Mouse (Mus musculus) forebrain, embryonic 15.5 days (tissue): ENCODE results near the gene Phykpl. TPM values are rescaled to one million over a fixed set of nuclear protein-coding genes. Genes with fewer than 3 reads are reported as not detected.
A peak's percentile ranks its signal among the peaks of the same experiment; 100 is the strongest.
"Not testable (repeated sequence)": the region's sequence is repeated elsewhere in the genome, so short reads cannot be mapped to it uniquely, and the experiment has no call there.

Experiments
- ATAC-seq: fragments of 200-750 bp; cut with Nextera tagmentation; replicated peaks from 2 replicates; pipeline ENCODE4 v1.8.0; 2017; ENCODE audit warnings: mild to moderate bottlenecking, moderate TSS enrichment, moderate library complexity
- H3K27ac ChIP-seq: fragments of 300-500 bp; sonication (generic); replicated peaks from 2 replicates; pipeline ENCODE4 v1.5.1; 2015; ENCODE audit warnings: mild to moderate bottlenecking, inconsistent platforms
- H3K27me3 ChIP-seq: fragments of 300-500 bp; sonication (generic); 2 replicates; pipeline ENCODE4 v1.6.1; 2015; ENCODE audit warnings: inconsistent platforms
- H3K36me3 ChIP-seq: fragments of 300-500 bp; sonication (generic); 2 replicates; pipeline ENCODE4 v1.6.1; 2015; ENCODE audit warnings: mild to moderate bottlenecking, inconsistent platforms
- H3K4me1 ChIP-seq: fragments of 300-500 bp; sonication (generic); 2 replicates; pipeline ENCODE4 v1.6.1; 2015; ENCODE audit warnings: inconsistent platforms
- H3K4me2 ChIP-seq: fragments of 300-500 bp; sonication (generic); replicated peaks from 2 replicates; pipeline ENCODE4 v1.6.1; 2015; ENCODE audit warnings: mild to moderate bottlenecking, inconsistent platforms
- H3K4me3 ChIP-seq: fragments of 300-500 bp; sonication (generic); 2 replicates; pipeline ENCODE4 v1.5.1; 2015; ENCODE audit warnings: mild to moderate bottlenecking, inconsistent platforms
- H3K9ac ChIP-seq: fragments of 300-500 bp; sonication (generic); replicated peaks from 2 replicates; pipeline ENCODE4 v1.6.1; 2015; ENCODE audit warnings: mild to moderate bottlenecking, inconsistent platforms
- H3K9me3 ChIP-seq: fragments of 300-500 bp; sonication (generic); 2 replicates; pipeline ENCODE4 v1.6.1; 2016; ENCODE audit warnings: inconsistent platforms
- WGBS: fragments of 180-500 bp; shearing (Covaris S2); methylation state at CpG from one replicate; pipeline ENCODE4 v1.1.7; 2015; ENCODE audit warnings: mixed read lengths; 5-methylcytosine and 5-hydroxymethylcytosine counted together
- polyA plus RNA-seq: library from polyadenylated mRNA; unstranded; fragments of >200 nt; fragmentation: Nextera tagmentation; extraction: Ambion mirVana; gene quantifications from 2 replicates; pipeline ENCODE4 v1.2.1, GENCODE M21; 2015

Phykpl gene
- polyA plus RNA-seq, 1 experiment from 2014 or later: 12.6 TPM

DNA sequence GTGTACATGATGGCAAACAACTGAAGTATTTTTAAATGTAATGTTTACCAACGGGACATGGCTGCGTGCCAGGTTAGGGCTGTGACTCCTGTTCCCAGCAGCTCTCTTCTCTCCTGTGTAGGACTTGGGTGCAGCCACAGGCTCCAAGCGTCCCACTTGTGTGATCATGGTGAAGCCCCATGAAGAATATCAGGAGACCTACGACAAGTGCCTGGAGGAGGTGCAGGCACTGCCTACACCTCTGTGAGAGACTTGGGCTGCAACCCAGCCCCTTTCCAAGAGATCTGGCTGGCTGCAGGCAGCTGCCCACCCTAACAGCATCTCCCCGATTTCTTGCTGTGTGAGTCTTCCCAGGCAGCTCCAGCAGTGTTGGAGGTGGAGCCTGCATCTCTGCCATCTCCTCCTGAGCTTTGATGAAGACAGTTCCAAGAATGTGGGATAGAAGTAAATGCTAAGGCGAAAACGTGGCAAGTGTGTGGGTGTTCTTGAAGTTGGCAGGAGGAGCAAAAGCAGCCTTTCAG, 38.5 kb downstream of the Phykpl start:
- Histone ChIP-seq H3K4me1 (peaks cover 20% of the 10 kb centered on the region), H3K4me3 (no peak overlapping the region), H3K4me2 (no peak overlapping the region), H3K9me3 (no peaks in the 10 kb centered on the region), H3K36me3 (peaks cover 60% of the 10 kb centered on the region), H3K27me3 (no peaks in the 10 kb centered on the region), H3K9ac (no peak overlapping the region), H3K27ac (no peak overlapping the region)
- ATAC-seq: no peak
- 92% methylated on average over 7 of the region's 7 CpGs for WGBS

DNA sequence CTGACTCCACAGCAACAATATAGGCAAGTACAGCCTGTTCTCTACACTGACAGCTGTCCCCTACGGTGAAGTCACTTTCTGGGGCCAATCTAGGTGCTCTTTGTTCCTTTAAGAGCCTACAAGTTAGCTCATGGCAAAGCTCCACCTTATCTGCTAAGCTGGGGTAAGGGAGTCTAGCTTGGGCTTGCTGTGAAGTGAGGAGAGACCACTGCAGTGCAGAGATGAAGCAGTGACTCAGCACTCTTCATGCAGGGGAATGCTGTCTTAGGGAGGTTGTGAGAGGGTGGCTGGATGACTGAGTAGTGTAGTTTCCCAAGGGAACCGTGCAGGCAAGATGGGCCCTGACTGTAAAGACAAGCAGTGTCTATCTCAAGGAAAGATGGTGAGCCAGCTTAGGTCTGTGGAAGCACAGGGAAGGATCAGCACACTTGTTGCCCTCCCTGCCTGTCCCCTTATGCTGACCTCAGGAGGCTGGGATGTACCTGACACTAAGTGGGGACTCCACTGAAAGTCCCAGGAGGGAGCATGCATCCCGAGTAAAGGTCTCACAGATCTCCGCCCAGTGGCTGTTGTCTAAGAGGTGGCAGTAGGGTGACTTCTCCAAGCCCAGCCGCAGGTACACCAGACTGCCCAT, 40.7 kb downstream of the Phykpl start:
- Histone ChIP-seq H3K36me3 (peaks cover 73% of the 10 kb centered on the region), H3K27ac (no peak overlapping the region), H3K4me3 (no peak overlapping the region), H3K9ac (no peak overlapping the region), H3K9me3 (no peaks in the 10 kb centered on the region), H3K4me2 (no peak overlapping the region), H3K4me1 (peaks cover 12% of the 10 kb centered on the region), H3K27me3 (no peaks in the 10 kb centered on the region)
- 83% methylated on average over 5 of the region's 5 CpGs for WGBS
- ATAC-seq: no peak

DNA sequence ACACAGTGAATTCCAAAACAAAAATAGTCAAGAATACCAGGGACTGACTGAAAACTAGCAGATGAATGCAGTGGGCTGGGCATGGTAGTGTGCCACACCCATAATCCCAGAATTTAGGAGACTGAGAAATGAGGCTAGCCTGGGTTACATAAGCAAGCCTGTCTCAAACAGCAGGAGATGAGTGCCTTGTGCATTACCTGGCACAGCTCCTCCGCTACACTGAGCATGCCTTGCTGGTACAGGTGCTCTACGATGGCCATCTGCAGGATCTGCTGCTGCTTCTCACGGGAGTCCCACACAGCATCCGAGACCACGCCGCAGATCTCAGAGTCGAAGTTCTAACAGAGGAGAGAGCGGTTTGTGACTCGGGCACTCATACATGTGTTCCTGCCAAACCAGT, 42.9 kb downstream of the Phykpl start:
- no peak overlapping the region for H3K27ac ChIP-seq
- H3K4me1 ChIP-seq: no peaks in the 10 kb centered on the region
- 97% methylated on average over 9 of the region's 9 CpGs for WGBS
- no peak overlapping the region for H3K4me3 ChIP-seq
- H3K4me2 ChIP-seq: no peak overlapping the region
- H3K36me3 ChIP-seq: peaks cover 65% of the 10 kb centered on the region
- no peak for ATAC-seq
- no peaks in the 10 kb centered on the region for H3K27me3 ChIP-seq
- H3K9ac ChIP-seq: no peak overlapping the region
- no peaks in the 10 kb centered on the region for H3K9me3 ChIP-seq

DNA sequence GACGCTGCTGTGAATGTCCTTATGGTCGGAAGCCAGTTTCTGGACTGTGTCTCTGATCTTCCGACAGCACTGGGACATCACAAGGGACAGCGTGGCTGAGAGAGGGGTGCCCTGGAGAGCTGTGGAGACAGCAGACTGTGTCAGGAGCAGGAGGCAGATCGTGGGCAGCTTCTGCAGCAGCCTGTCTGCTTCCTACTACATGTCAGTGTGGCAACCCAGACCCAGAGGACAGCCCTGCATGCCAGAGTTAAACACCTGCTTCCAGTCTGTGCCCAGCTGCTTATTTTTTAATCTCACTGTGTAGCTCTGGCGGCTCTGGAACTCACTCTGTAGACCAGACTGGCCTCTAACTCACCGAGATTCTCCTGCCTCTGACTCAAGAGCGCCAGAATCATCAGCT, 43.4 kb downstream of the Phykpl start:
- H3K9me3 ChIP-seq: no peaks in the 10 kb centered on the region
- no peak overlapping the region for H3K4me2 ChIP-seq
- peaks cover 60% of the 10 kb centered on the region for H3K36me3 ChIP-seq
- no peaks in the 10 kb centered on the region for H3K4me1 ChIP-seq
- ATAC-seq: no peak
- H3K9ac ChIP-seq: no peak overlapping the region
- no peak overlapping the region for H3K27ac ChIP-seq
- 94% methylated on average over 8 of the region's 8 CpGs for WGBS
- H3K27me3 ChIP-seq: no peaks in the 10 kb centered on the region
- no peak overlapping the region for H3K4me3 ChIP-seq

DNA sequence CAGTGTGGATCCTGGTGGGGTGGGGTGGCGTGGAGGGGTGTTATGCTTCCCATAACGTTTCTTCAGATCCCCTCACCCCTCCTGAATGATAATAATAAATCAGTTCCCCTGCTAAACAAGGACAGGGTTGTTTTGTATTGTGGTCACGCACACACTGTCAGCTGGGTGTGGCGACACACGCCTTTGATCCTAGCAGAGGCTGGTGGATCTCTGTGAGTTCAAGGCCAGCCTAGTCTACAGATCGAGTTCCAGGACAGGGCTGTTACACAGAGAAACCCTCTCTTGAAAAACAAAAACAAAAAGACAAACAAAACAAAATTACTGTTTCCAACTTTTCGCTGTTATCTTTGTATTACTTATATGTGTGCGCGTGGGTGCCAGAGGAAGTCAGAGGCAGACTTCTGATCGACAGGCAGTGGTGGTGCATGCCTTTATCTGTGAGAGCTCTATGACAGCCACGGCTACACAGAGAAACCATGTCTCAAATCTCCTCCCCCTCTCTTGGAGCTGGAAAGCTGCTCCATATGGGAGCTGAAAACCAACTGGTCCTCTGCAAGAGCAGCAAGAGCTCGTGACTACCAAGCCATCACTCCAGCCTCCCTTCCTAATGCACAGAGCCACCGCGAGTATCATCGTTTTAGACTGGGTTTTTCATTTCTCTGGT, 45.2 kb downstream of the Phykpl start:
- Histone ChIP-seq H3K9me3 (no peaks in the 10 kb centered on the region), H3K9ac (no peak overlapping the region), H3K4me2 (no peak overlapping the region), H3K4me1 (peaks cover 6% of the 10 kb centered on the region), H3K36me3 (peaks cover 42% of the 10 kb centered on the region), H3K27ac (no peak overlapping the region), H3K4me3 (no peak overlapping the region), H3K27me3 (no peaks in the 10 kb centered on the region)
- 87% methylated on average over 15 of the region's 15 CpGs for WGBS
- no peak for ATAC-seq

DNA sequence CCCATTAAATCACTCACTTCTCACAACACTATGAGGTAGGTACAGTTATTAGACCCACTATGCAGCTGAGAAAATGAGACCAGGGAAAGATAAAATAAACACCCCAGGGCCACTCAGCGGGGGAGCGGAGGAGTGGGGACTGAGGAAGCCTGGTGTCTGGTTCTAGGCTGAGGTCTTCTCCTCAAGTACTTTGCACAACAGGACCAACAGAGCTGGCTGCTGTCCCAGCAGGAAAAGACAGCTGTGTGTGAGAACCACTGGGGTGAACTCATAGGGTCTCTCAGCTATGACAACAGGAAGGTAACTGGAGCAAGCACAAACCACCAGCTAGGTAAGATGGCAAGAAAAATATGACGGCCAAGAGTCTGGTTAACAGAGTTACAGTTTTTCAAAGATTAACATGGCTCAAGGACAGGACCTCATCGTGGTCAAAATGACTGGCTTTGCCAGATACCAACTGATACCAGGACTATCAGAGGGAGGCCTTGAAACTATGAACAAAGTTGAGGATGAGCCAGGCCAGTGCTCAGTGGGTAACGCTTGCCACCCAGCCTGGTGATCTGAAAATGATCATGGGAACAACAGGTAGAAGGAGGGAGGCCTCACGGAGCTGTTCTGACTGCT, 47.7 kb downstream of the Phykpl start:
- Histone ChIP-seq H3K36me3 (peaks cover 21% of the 10 kb centered on the region), H3K4me1 (peaks cover 22% of the 10 kb centered on the region), H3K4me3 (no peak overlapping the region), H3K9me3 (no peaks in the 10 kb centered on the region), H3K4me2 (no peak overlapping the region), H3K27ac (no peak overlapping the region), H3K27me3 (no peaks in the 10 kb centered on the region), H3K9ac (no peak overlapping the region)
- ATAC-seq: no peak
- WGBS: 92% methylated on average over 6 of the region's 6 CpGs

DNA sequence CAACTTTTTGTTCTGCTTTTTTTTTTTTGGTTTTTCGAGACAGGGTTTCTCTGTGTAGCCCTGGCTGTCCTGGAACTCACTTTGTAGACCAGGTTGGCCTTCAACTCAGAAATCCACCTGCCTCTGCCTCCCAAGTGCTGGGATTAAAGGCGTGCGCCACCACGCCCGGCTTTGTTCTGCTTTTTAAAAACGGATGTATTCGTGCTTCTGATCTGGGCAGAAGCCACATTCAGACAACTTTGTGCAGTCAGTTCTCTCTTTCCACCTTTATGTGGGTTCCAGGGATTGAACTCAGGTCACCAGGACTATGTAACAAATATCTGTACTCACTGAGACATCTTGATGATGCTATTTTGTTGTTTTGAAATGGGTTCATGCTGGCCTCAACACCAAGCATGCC, 48.6 kb downstream of the Phykpl start:
- 95% methylated on average over 7 of the region's 7 CpGs for WGBS
- H3K9ac ChIP-seq, H3K27me3 ChIP-seq, H3K4me3 ChIP-seq, H3K4me2 ChIP-seq, ATAC-seq, H3K27ac ChIP-seq, H3K9me3 ChIP-seq: not testable (repeated sequence)
- peaks cover 22% of the 10 kb centered on the region for H3K4me1 ChIP-seq
- H3K36me3 ChIP-seq: peaks cover 11% of the 10 kb centered on the region

DNA sequence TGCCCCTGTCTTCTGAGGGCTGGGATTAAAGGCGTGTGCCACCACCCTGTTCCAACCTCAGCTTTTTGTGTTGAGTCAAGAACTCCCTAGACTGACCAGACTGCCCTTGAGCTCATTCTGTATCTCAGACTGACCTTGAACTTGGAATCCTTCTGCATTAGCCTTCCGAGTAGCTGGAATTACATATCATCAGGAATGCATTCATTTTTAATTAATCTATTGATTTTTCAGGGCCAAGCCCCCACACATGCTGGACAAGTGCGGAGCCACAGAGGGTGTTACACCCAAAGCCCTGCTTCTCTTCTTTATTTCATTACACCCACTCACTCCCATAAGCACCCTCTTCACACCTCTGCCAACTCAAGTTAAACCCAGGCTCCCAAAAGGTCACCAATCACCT, 49.2 kb downstream of the Phykpl start:
- WGBS: 89% methylated on average over 3 of the region's 3 CpGs
- no peak overlapping the region for H3K9ac ChIP-seq

DNA sequence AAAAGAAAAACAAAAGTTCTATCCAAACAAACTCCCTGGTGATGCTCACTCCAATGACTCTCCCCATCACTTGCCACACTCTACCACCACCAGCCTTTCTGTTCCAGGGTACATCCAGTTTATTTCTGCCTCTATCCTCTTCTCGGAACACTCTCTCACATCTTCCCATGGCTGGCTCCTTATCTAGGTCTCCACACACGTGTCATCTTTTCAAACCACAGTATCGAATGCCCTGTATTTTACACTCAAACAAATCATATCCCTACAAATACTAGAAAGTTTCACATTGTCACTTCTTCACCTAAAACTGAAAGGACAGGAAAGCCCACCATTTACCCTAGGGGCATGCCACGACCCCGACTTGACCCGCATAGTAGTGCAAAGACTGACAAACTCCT, 50.6 kb downstream of the Phykpl start:
- peak overlapping the region; percentile 87 for H3K4me3 ChIP-seq
- 21% methylated on average over 6 of the region's 6 CpGs for WGBS
- H3K9ac ChIP-seq: peak overlapping the region; percentile 80
- no peaks in the 10 kb centered on the region for H3K9me3 ChIP-seq
- H3K27ac ChIP-seq: peak overlapping the region; percentile 87
- H3K4me1 ChIP-seq: peaks cover 22% of the 10 kb centered on the region
- ATAC-seq: 0 out of 2 replicates have a peak, but pooled peaks have one; percentile 1
- peak overlapping the region; percentile 79 for H3K4me2 ChIP-seq
- H3K27me3 ChIP-seq: no peaks in the 10 kb centered on the region
- H3K36me3 ChIP-seq: no peaks in the 10 kb centered on the region

More for the DNA sequence above, 49.2 kb downstream of the Phykpl start:
- Histone ChIP-seq H3K4me3 (no peak overlapping the region), H3K4me2 (no peak overlapping the region), H3K9me3 (no peaks in the 10 kb centered on the region), H3K27me3 (no peaks in the 10 kb centered on the region), H3K4me1 (peaks cover 22% of the 10 kb centered on the region), H3K27ac (no peak overlapping the region), H3K36me3 (peaks cover 8% of the 10 kb centered on the region)
- ATAC-seq: no peak

DNA sequence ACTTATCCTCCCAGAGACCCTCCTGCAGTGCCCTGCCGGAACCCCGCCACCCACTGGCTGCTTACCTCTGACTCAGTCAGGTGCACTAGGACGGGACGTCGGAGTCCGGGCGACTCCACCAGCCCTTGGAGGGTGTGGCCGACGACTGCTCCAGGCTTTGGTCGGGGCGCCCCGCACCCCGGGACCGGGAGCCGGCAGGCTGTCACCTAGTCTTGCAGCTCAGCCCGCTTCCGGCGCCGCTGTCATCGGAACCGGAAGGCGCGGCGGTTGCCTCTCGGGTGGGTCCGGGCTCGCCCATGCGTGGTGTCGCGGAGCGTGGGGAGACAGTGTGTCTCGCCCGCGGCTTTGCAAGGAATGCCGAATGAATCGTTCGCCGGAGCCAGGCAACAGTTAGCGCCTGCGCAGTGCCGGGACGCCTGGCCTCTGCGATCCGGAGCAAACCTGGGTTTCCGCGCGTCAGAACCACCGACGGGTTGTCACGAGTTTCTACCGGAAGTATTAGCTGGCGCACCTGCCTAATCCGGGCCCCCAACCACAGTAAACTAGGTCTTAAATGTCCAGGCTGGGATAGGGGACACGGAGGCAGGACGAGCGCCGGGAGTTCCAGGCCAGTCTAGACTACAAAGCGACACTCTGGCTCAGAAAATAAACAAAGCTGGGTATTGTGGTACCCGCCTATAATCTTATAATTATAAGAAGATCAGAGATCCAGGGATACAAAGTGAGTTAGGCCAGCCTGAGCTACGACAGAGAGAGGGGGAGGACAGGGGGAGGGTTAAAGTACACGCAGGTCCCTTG, 51.2 kb downstream of the Phykpl start, which contains the start of gene Rmnd5b:
TSS of gene Rmnd5b (minus strand) at position 372 of the 798 bp plus-strand sequence.
- H3K4me2 ChIP-seq: peak within 1 kb of the TSS; percentile 79
- peaks cover 22% of the 10 kb centered on the region for H3K4me1 ChIP-seq
- peak within 1 kb of the TSS; percentile 80 for H3K9ac ChIP-seq
- H3K27me3 ChIP-seq: no peaks in the 10 kb centered on the region
- peak within 1 kb of the TSS; percentile 87 for H3K4me3 ChIP-seq
- no peaks in the 10 kb centered on the region for H3K36me3 ChIP-seq
- under 1% methylated on average over 61 of the region's 61 CpGs for WGBS
- no peaks in the 10 kb centered on the region for H3K9me3 ChIP-seq
- ATAC-seq: peak; percentile 92
- peak within 1 kb of the TSS; percentile 87 for H3K27ac ChIP-seq

DNA sequence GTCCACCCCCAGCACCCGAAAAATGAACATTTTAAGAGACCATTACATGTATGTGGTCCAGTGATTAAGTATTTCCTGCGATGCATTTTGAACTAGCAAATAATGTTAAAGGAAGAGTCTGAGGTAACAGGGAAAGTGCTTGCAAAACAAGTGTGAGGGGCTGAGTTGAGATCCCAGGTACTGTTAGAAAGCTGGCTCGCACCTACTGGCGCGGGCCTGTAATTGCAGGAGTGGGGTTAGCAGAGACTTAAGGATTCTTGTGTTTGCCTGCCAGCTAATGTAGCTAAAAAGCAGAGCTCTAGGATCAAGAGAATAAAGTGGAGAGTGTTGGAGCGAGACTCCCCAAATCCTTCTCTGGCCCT, 51.7 kb downstream of the Phykpl start:
- peak; percentile 30; the same call in 1 of the 2 replicates for ATAC-seq
- no peaks in the 10 kb centered on the region for H3K9me3 ChIP-seq
- H3K36me3 ChIP-seq: no peaks in the 10 kb centered on the region
- peak overlapping the region; percentile 79 for H3K4me2 ChIP-seq
- H3K4me3 ChIP-seq: peak overlapping the region; percentile 87
- 2% methylated on average over 6 of the region's 6 CpGs for WGBS
- peak overlapping the region; percentile 80 for H3K9ac ChIP-seq
- no peaks in the 10 kb centered on the region for H3K27me3 ChIP-seq
- peak overlapping the region; percentile 87 for H3K27ac ChIP-seq
- H3K4me1 ChIP-seq: peaks cover 22% of the 10 kb centered on the region
